Mouse (Mus musculus): ENCODE measurements around the gene Lsm4. TPM values are rescaled to one million over a fixed set of nuclear protein-coding genes. Genes with fewer than 3 reads are reported as not detected.

Gene Lsm4
- total RNA-seq, 2 experiments from 2014 or later, result 59.1 to 69.8 TPM

- intact Hi-C loops (cut with DNase I), result no loop called here
- DNase-seq (ENCODE audit: low spot score in 2 of 2), result no peak
These were observed 25.5 kb upstream of the Lsm4 start for GRCm38 (mm10) chr8:70647343-70648163.

DNA sequence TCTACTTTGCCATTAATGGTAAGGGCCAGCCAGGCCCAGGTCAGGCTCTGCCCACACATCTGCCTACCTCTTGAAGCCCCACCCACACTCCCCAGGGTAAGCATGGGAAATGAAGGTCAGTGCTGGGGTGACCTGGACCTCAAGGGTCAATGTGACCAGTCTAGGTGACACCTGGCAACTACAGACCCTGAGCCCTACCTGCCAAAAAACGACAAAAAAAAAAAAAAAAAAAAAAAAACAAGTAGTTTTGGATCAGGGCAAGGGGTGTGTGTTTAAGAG, 24.9 kb upstream of the Lsm4 start:
- intact Hi-C loops (cut with DNase I), result no loop called here
- no peak for DNase-seq (ENCODE audit: low spot score in 2 of 2)

DNA sequence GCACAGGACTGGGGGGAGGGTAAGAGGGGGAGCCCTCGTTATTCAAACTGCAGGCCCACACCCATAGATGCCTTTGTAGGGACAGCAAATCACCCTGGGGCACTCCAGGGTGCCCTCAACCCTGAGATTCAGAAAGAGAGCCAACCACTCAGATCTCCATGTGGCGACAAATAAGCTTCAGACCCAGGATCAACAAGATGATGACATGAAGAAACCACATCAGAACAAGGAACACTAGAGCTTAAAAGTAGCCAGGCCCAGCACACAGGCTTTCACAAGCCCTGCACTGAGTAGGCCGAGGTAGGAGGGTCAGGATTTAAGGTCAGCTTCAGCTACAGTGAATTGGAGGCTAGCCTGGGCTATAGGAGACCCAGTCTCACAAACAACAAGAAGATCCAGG, 24.1 kb upstream of the Lsm4 start:
- no peak for DNase-seq (ENCODE audit: low spot score in 2 of 2)
- intact Hi-C loops (cut with DNase I), result no loop called here

DNA sequence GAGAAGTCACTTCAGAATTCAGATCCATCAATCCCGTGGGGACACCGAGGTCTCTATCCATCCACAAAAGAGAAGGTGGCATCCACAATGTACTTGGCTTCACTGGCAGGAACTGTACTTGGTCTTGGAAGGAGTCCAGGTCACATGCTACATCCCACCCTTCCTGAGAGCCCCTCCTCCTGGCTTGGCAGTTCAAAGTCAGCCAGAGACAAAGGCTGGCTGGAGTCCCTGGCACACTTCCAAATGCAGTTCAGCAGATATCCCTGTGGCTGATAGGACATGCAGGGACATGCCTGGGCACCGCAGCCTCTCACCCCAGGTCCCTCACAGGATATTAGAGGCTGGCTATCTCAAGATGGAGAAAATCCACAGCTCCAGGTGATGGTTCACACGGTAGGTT, 23.7 kb upstream of the Lsm4 start:
- intact Hi-C loops (cut with DNase I), result no loop called here
- DNase-seq (ENCODE audit: low spot score in 2 of 2), result peak in 1 of 2 experiments; percentile 25

DNA sequence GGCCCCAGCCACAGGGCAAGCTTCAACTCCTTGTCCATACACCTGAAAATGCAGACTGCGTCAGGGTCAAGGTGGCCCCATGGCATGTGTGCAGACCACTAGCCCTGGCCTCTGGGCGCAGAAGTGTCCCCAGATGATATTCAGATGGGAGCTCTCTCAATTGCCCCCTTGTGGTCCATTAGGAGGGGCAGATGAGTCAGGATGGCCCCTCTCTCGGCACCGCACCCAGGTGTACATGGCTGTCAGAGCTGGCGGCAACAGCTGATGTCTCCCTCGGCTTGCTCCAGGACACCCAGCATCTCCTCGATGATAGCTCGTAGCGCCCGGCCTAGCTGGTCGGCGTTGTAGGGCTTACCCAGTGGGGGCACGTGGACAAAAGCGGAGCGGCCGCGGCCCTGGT, 22.7 kb upstream of the Lsm4 start:
- intact Hi-C loops (cut with DNase I), result no loop called here
- no peak for DNase-seq (ENCODE audit: low spot score in 2 of 2)

DNA sequence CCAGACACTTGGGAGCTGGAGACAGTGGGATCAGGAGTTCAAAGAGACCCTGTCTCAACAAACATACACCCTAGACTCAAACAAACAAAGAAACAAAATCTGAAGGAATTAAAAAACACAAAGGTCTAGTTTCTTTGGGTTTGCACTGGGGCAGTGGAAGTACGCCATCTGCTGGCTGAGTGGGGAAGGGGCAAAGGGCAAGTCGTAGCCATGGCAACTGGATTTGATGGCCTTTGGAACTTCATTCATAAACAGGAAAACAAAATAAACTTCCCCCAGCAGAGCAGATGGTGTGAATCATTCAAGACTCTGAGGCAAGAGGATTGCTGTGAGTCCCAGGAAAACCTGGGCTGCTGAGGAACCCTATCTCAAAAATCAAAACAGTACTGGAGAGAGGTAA, 19.8 kb upstream of the Lsm4 start:
- DNase-seq (ENCODE audit: low spot score in 2 of 2), result no peak
- intact Hi-C loops (cut with DNase I), result no loop called here

GRCm38 (mm10) chr8:70654121-70654520, 18.9 kb upstream of the Lsm4 start:
- no peak for DNase-seq (ENCODE audit: low spot score in 2 of 2)
- intact Hi-C loops (cut with DNase I), result no loop called here

- intact Hi-C loops (cut with DNase I), result no loop called here
- no peak for DNase-seq (ENCODE audit: low spot score in 2 of 2)
These were observed 17.6 kb upstream of the Lsm4 start for GRCm38 (mm10) chr8:70655469-70655868.

DNA sequence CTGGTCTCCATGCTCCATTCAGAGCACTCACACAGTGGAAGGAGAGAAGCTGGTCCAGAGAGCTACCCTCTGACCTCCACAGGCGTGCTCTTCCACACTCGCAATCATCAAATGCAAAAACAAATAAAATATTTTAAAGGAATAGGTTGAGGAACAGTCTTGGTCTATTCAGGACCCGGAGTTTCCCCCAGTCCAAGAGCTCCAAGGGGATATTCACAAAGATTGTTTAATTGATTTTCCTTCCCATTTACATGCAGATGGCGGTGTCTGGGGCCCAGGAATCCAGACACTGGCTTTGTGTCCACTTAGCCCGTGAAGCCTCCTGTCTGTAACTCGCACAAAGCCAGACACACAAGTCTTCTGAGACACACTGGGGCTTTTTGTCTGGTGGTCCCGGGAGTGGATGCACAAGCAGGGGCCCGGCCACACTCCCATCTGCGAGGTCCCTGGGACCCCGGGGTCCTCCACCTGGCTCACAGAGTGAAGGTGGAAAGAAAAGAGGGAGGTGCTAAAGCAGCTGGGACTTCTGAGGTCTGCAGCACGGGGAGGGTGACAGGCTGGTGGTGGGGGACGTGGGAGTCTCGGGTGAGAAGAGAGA, 16.8 kb upstream of the Lsm4 start:
- intact Hi-C loops (cut with DNase I), result no loop called here
- DNase-seq (ENCODE audit: low spot score in 2 of 2), result no peak

DNA sequence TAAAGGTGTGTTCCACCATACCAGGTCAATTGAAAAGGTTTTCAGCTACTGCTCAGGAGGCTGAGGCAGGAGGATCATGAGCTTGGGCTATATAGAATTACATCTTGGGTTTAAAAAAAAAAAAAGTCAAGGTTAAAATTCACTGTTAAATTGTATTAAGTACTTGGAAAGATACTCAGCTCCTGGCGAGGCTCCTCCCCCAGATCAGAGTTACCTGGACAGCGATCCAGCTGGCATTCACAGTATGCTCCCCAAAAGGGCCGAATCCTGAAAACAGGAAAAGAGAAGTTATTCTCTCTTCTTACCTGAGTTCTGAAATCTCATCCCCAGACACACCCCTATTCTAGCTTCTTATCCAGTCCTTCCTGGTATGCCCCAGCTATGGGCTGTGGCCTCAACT, 15.8 kb upstream of the Lsm4 start:
- intact Hi-C loops (cut with DNase I), result no loop called here

GRCm38 (mm10) chr8:70657739-70658138, 15.3 kb upstream of the Lsm4 start:
- DNase-seq (ENCODE audit: low spot score in 2 of 2), result no peak
- intact Hi-C loops (cut with DNase I), result no loop called here

More for the DNA sequence above, 15.8 kb upstream of the Lsm4 start:
- no peak for DNase-seq (ENCODE audit: low spot score in 2 of 2)

- peak in 1 of 2 experiments; percentile 36 for DNase-seq (ENCODE audit: low spot score in 2 of 2)
- intact Hi-C loops (cut with DNase I), result no loop called here
These were observed 14.0 kb upstream of the Lsm4 start for GRCm38 (mm10) chr8:70658897-70659603.

- intact Hi-C loops (cut with DNase I), result loop anchor here (5.0 kb wide), 1 partner anchor 32 kb away; no protein-coding TSS in a partner anchor
- peak; percentile 66 to 73 for DNase-seq (ENCODE audit: low spot score in 2 of 2)
These were observed 13.3 kb upstream of the Lsm4 start for GRCm38 (mm10) chr8:70659604-70660272.

DNA sequence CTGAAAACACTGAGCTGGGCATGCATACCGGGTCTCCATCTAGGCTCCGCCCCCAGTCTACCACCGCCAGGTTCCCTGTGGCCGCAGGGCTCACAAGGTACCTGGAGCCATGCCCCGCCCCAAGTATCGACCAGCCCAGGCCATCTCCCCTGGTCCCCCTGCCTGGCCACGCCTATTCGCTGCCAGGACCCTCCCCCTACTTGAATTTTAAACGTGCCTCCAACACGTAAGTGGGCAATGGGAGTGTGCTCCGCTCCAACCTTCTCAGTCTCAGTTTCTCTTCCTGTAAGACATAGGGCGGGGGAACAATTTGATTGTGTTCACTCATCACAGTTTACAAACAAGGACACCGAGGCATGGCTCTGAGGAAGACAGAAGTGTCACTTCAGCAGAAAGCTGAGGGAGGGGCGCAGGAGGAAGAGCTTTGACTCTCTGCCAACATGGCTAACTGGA, 12.7 kb upstream of the Lsm4 start, which contains the start of gene Pgpep1:
TSS of gene Pgpep1 (minus strand) at position 116 of the 453 bp plus-strand sequence.
- no peak for DNase-seq (ENCODE audit: low spot score in 2 of 2)
- intact Hi-C loops (cut with DNase I), result loop anchor here (5.0 kb wide), 1 partner anchor 33 kb away; no protein-coding TSS in a partner anchor

DNA sequence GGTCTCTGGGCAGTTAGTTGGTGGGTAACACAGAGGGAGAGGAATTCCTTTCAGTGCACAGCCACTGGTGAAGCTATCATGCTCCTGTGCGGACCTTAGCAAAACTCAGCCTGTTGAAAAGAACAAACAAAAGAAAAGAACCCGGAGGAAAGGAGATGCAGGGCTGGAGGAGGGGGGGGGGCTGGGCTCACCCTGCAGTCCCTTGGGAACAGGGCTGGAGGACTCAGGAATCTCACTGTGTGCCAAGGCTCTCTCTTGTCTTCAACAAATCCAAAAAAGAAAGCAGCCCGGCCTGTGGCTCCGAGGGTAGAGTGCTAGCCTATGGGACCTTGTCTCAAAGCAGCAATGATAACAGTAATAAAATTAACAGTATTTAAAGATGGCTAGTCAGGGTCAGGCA, 9.4 kb upstream of the Lsm4 start:
- intact Hi-C loops (cut with DNase I), result loop anchor here (5.0 kb wide), 1 partner anchor 36 kb away; no protein-coding TSS in a partner anchor

DNA sequence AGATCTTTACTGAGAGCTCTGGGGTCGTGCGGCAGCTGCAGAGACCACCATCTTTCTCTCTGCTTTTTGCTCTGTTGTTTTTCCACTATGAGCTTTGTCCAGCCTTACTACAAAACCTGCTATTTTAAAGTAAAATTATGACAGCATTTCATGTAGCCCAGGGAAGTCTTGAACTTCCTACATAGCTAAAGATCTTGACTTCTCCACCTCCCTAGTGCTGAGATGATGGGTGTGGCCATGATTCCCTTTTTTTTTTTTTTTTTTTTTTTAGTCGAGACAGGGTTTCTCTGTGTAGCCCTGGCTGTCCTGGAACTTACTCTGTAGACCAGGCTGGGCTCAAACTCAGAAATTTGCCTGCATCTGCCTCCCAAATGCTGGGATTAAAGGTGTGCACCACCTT, 8.4 kb upstream of the Lsm4 start:
- intact Hi-C loops (cut with DNase I), result loop anchor here (5.0 kb wide), 1 partner anchor 37 kb away; no protein-coding TSS in a partner anchor
- DNase-seq (ENCODE audit: low spot score in 2 of 2), result no peak

More for the DNA sequence above, 9.4 kb upstream of the Lsm4 start:
- DNase-seq (ENCODE audit: low spot score in 2 of 2), result no peak

DNA sequence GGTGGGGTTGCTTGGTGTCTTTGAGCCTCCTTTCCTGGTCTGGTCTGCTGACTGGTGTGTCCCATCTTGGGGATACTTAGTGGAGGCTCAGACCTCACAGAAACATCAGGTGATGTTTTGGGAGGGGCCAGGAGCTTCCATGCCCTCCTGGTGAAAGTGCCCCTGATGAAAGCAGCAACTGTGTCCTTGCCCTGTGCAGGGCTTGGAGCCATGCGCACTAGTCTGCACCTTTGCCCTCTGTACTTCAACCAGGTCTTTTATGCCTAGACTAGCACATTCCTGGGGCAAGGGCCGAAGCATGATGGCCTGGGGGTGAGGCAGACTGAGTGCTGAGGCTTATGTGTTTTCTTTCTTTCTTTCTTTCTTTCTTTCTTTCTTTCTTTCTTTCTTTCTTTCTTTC, 7.4 kb upstream of the Lsm4 start:
- intact Hi-C loops (cut with DNase I), result no loop called here
- DNase-seq (ENCODE audit: low spot score in 2 of 2), result no peak

GRCm38 (mm10) chr8:70667071-70667470, 6.0 kb upstream of the Lsm4 start:
- intact Hi-C loops (cut with DNase I), result no loop called here
- DNase-seq (ENCODE audit: low spot score in 2 of 2), result peak; percentile 31 to 60

DNA sequence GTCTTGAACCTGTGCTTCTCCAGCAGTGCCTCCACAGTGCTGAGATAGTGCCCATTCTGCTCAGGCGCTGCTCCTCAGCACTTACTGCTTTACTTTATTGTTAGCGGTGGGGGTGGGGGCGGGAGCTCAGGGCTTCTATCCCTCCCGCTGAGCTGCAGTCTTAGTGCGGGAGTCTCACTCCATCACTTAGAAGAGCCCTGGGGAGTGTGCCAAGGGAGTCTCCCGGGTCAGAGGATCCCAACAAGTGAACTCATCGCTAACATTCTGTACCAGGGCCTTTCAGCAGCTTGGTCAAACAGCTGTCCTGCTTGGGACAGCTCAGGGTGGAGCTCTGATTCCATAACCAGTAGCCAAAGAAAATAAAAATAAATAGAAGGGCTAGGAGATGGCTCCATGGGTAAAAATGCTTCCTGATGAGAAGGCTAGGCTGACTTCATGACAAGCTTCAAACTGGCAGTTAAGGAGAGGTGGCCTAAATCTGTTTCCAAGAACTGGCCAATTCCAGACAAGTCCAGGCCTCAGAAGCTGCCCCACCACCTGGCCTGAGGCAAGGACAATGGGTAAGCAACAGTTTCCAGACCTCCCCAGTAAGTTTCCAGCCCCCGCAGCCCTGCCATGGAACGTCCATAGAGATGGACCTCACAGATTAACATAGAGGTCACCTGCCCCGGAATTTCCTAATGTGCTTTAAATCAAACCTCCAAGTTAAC, 1.3 kb upstream of the Lsm4 start:
- DNase-seq (ENCODE audit: low spot score in 2 of 2), result no peak
- intact Hi-C loops (cut with DNase I), result no loop called here

All from left cerebral cortex, postnatal 36 days (tissue).